Mouse (Mus musculus) T-cell, adult 2 months (primary cell): ENCODE data around the gene Frmd4b.
"Not testable (repeated sequence)": the region's sequence is repeated elsewhere in the genome, so short reads cannot be mapped to it uniquely, and the experiment has no call there.

Source experiments
- DNase-seq: peaks from one replicate; pipeline ENCODE4 v3.0.0; 2022; ENCODE audit warnings: low spot score

The Frmd4b gene

GRCm38 (mm10) chr6:97472873-97473550 is 144.3 kb downstream of the Frmd4b start:
- peak; percentile 12 for DNase-seq

DNA sequence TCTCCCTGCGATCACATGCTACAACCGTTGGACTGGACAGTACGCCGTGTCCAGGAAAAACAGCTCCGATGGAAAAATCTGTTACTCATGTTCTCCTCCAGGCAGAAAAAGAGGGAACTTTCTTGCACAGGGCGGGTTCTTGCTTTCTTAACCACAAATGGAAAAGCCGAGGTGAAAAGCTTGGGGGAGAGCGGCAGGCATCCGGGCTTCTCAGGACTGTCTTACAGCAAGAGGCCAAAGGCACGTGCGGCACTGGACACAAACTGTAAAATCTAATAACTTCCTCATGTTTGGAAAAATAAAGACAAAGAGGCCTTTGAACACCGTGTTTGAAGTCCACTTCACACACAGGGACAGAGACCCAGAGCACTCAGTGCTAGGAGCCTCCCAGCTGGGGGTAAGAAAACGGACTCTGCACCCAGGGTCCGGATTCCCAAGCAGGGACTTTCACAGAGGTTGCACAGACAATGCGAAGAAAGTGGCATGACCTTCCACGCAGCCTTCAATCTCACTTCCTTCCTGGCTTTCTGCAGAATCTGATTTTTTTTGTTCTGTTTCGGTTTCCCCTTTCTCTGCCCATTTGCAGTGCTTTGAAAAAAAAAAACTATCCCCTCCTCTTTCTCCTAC is 153.3 kb downstream of the Frmd4b start:
- no peak for DNase-seq

DNA sequence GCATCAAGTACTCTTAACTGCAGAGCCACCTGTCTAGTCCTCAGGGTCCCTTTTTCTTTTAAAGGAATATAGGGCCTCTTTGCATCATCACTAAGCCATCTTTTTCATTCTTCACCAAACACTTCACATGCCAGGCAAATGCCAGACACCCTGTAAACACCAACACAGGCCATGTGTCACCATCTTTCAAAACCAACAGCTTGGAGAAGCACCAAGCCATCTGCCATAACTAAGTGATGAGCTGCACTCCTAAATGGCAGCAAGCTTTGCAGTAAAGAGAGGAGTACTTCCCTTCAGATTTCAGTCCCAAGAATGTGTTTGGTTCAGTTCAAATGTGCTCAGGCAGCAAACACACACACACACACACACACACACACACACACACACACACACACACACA is 154.9 kb downstream of the Frmd4b start:
- DNase-seq: no peak

- DNase-seq: no peak
These were observed 158.2 kb downstream of the Frmd4b start for GRCm38 (mm10) chr6:97459112-97459511.

DNA sequence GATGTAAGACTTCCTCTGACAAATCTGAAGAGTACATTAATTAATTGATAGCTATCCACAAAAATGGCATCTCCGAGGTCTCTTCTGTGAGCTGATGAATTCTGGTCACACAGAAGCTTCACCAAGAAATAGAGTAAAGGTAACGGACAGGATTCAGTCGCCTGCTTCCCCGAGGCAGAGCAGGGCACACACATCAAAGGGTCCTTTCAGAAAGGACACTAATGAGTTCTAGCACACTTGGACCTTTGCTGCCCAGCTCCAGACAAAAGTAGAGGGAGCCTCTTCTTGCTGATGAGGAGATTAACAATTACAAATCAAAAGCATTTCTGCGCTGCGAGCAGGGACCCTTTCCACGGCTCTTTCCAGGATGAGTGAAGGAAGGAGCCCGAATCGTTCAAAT is 159.0 kb downstream of the Frmd4b start:
- no peak for DNase-seq

GRCm38 (mm10) chr6:97457954-97458353 is 159.4 kb downstream of the Frmd4b start:
- peak; percentile 15 for DNase-seq

DNA sequence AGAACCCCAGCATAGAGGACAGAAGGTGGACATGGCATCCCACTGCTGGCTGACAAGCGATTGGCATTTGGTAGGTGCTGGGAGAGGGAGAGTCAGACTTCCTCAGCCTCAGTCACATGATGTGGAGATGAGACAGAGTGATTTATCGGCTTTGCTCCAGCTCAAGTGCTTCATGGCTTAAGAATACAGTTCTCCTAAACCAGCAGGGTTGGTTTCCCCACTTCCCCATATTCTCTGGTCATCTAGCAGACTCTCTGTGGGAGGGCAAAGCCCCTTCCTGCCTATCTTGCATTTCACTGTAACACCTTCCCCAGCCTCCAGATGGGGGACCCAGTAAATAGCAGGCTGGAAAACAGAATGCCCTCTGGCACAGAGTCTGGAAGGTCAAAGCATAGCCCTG is 160.1 kb downstream of the Frmd4b start:
- DNase-seq: no peak

DNA sequence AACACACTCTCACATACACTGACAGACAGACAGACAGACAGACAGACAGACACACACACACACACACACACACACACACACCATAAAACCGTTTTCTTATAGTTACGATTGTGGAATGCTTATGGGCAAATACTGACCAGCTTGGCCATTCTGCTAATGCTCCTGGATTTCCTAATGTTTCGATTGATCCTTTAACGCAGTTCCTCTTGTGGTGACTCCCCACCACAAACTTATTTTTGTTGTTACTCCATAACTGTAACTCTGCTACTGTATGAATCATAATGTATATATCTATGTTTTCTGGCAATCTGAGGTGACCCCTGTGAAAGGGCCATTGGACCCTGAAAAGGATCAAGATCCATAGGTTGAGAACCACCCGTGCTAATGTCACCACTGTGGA is 165.1 kb downstream of the Frmd4b start:
- no peak for DNase-seq

GRCm38 (mm10) chr6:97449806-97450205 is 167.5 kb downstream of the Frmd4b start:
- DNase-seq: no peak

GRCm38 (mm10) chr6:97447020-97447419 is 170.3 kb downstream of the Frmd4b start:
- peak; percentile 12 for DNase-seq

DNA sequence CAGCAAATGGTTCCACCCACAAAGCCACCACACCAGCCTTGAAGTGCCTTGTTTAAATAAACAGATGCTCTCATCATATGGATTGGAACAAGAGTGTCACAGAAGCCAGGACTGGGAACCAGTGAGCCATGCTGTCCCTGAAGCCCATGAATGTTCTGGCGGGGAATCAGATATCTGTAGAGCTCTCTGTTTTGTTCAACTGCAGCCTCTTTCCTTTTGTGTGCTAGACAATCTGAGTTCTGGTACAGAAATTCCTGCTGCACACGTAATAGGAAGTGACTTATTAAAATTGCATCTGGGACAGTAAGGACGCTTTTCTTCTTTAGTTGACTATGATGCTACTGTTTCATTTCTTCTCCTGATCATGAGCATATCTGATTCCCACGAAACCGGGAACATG is 173.2 kb downstream of the Frmd4b start:
- DNase-seq: no peak

GRCm38 (mm10) chr6:97443522-97443921 is 173.8 kb downstream of the Frmd4b start:
- no peak for DNase-seq

DNA sequence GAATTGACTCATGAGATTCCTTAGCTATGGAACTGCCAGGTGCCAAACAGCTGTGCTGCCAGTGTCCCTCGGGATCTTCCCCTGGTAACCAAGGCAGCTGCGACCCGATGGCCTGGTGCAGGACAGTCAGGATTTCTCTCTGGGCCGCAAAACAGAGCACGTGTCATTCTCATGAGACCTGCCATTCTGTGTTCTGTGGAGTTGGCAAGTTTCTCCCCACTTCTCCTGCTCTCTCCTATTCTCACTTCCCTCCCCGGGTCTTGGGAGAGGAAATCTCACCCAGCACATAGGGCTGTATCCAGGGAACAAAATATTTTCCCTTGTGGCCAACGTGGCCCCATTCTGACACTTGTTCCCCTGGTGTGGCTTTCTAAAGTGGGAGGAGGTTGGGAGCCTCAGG is 176.0 kb downstream of the Frmd4b start:
- no peak for DNase-seq

- DNase-seq: no peak
These were observed 178.3 kb downstream of the Frmd4b start for GRCm38 (mm10) chr6:97438918-97439645.

GRCm38 (mm10) chr6:97434753-97435152 is 182.6 kb downstream of the Frmd4b start:
- DNase-seq: no peak

- no peak for DNase-seq
These were observed 185.9 kb downstream of the Frmd4b start for GRCm38 (mm10) chr6:97431309-97432004.

GRCm38 (mm10) chr6:97430519-97430918 is 186.8 kb downstream of the Frmd4b start:
- DNase-seq: no peak

DNA sequence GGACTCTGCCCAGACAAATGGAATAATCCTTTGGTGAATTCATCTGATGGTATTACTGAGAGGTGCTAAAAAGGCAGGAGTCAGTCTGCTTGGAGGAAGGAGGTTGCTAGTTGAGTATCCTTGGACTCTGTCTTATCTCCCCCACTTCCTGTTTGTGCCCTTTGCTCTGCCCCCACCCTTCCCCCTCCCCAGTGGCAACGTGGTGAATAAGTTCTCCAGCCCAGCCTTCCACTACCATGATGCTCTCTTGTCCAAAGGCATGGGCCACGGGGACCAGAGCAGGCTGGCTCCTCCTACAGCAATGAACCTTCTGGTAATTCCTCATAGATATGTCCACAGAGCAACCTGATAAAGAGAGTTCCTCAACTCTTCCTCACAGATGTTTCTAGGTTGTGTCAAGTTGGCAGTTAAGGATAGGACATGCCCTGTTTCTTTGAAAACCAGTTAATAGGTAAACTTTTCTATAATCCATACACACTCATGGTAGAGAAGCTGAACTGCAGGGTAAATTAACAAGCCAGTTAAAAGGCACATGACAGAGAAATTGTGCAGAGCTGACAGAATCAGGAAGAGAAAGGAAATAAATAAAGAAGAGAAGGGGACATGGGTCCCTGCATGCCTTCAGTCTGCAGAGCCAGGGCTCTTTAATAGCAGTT is 187.5 kb downstream of the Frmd4b start:
- no peak for DNase-seq

DNA sequence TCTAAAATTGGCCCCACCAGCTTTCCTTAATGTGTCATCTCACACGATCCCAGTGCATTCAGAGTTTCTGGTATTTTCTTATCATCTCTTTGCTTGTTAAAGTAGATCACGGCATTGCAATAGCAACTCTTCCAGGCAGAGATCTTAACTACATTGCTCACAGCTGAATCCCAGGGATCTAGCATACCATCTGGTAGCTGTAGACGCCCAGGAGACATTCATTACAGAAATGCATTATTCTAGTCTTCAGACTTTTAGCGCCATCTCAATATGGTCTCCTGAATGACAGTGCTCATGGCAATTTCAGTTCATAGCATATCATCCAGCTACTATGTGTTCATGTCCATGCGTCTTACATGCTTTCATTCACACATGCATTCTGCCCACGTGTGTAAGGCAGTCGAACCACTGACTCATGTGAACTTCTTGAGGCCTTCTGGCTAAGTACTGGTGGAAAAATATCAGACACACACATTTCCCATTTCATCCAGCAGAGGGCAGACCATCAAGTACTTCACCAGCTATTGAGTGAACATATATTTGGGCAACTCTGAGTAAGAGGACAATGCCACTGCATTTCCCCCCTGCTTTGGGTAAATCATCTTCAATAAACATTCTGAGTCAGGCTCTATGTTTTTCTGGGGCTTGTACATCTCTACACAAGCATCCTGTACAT is 197.4 kb downstream of the Frmd4b start:
- DNase-seq: peak; percentile 73

DNA sequence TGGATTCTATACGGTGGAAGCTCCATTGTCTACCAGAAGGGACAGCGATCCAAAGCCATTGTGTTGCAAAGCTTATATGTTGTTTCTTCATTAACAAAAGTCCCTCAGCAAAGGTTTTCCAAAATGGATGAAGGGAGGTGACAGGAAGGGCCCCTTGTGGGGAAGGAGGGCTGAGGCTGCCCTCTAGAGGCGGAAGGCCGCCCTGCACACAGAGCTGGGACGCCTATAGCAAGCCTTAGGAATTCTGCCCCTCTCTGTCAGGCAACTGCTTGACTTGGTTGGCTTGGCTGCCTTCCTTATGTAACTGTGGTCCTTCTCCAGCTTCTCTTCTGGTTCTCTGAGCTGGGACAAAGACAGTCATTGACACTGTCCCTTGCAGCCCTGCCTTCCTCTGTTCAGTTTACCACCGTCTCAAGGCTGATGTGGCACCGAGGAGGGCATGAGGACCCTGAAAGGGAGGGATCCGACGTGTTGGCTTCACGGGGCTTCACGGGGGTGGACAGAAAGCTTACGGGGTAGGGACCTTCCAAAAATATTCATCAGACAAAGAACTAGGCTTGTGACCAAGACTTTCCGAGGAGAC is 200.3 kb downstream of the Frmd4b start:
- peak; percentile 52 for DNase-seq

DNA sequence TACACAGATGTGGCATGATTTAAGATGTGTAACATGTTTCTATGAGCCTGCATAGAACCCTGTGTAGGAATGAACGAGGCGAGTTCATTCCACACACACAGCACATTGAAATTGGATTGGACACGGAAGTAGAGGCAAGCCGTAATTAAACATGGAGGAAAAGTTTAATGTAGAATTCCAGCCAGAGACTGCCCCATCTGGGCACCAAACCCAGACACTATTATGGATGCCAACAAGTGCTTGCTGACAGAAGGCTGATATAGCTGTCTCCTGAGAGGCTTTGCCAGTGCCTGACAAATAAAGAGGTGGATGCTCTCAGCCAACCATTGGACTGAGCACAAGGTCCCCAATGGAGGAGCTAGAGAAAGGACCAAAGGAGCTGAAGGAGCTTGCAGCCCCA is 201.8 kb downstream of the Frmd4b start:
- DNase-seq: not testable (repeated sequence)
